Mouse (Mus musculus) left cerebral cortex, adult 18-20 months (tissue): Measurements from ENCODE around the gene Recql. TPM values are rescaled to one million over a fixed set of nuclear protein-coding genes. Genes with fewer than 3 reads are reported as not detected.
A peak's percentile ranks its signal among the peaks of the same experiment; 100 is the strongest.
"Not testable (repeated sequence)": the region's sequence is repeated elsewhere in the genome, so short reads cannot be mapped to it uniquely, and the experiment has no call there.

Source experiments
- DNase-seq, 2 experiments: peaks; one replicate each; pipeline ENCODE4 v3.0.0; 2021 to 2022; ENCODE audit warnings: low spot score in 2 of 2, mixed read lengths in 1 of 2
- total RNA-seq, 2 experiments: library from RNA; stranded (reverse); gene quantifications; 2 replicates each; pipeline ENCODE4 v1.2.3; 2021

Gene Recql
- total RNA-seq, 2 experiments from 2014 or later = 22.1 to 23.1 TPM

GRCm38 (mm10) chr6:142366473-142367018 lies 20.3 kb downstream of the Recql start:
- no peak for DNase-seq

GRCm38 (mm10) chr6:142365742-142366472 lies 21.0 kb downstream of the Recql start:
- DNase-seq = no peak

GRCm38 (mm10) chr6:142363019-142363576 lies 23.8 kb downstream of the Recql start:
- DNase-seq = peak in 1 of 2 experiments; percentile 31

- no peak for DNase-seq
Measured at GRCm38 (mm10) chr6:142362036-142362435, 24.9 kb downstream of the Recql start.

GRCm38 (mm10) chr6:142357106-142357505 lies 29.8 kb downstream of the Recql start:
- DNase-seq = no peak

- not testable (repeated sequence) for DNase-seq
Measured at GRCm38 (mm10) chr6:142352099-142352498, 34.8 kb downstream of the Recql start.

- DNase-seq = no peak
Measured at GRCm38 (mm10) chr6:142347431-142348385, 39.2 kb downstream of the Recql start.

GRCm38 (mm10) chr6:142346181-142347110 lies 40.4 kb downstream of the Recql start:
- DNase-seq = no peak

- DNase-seq = peak; percentile 86 to 90
Measured at GRCm38 (mm10) chr6:142345440-142346038, 41.3 kb downstream of the Recql start, which contains the start of gene Pyroxd1. TSS of gene Pyroxd1 (plus strand) at chr6:142345654.

GRCm38 (mm10) chr6:142343561-142343960 lies 43.3 kb downstream of the Recql start:
- peak; percentile 26 to 53 for DNase-seq

GRCm38 (mm10) chr6:142339576-142339975 lies 47.3 kb downstream of the Recql start:
- DNase-seq = no peak

GRCm38 (mm10) chr6:142338961-142339360 lies 47.9 kb downstream of the Recql start:
- no peak for DNase-seq

- DNase-seq = no peak
Measured at GRCm38 (mm10) chr6:142329201-142329600, 57.7 kb downstream of the Recql start.

GRCm38 (mm10) chr6:142326598-142326997 lies 60.3 kb downstream of the Recql start:
- no peak for DNase-seq

- DNase-seq = no peak
Measured at GRCm38 (mm10) chr6:142322881-142323280, 64.0 kb downstream of the Recql start, which contains the start of gene Slco1a5. TSS of gene Slco1a5 (minus strand) at chr6:142322981.

GRCm38 (mm10) chr6:142317106-142317505 lies 69.8 kb downstream of the Recql start:
- no peak for DNase-seq

GRCm38 (mm10) chr6:142314285-142314684 lies 72.6 kb downstream of the Recql start:
- no peak for DNase-seq

- no peak for DNase-seq
Measured at GRCm38 (mm10) chr6:142305076-142305475, 81.8 kb downstream of the Recql start.
